Mouse (Mus musculus): ENCODE measurements around the gene Adam12. TPM values are rescaled to one million over a fixed set of nuclear protein-coding genes. Genes with fewer than 3 reads are reported as not detected.
A peak's percentile ranks its signal among the peaks of the same experiment; 100 is the strongest.
"Not testable (repeated sequence)": the region's sequence is repeated elsewhere in the genome, so short reads cannot be mapped to it uniquely, and the experiment has no call there.

Gene Adam12
- total RNA-seq, 2 experiments from 2014 or later, result 4.6 to 6.9 TPM

GRCm38 (mm10) chr7:133909833-133910375 is 322.0 kb downstream of the Adam12 start:
- no peak for DNase-seq
- intact Hi-C loops (cut with DNase I; ENCODE audit: low total_unique reads), result no loop called here

GRCm38 (mm10) chr7:133908966-133909365 is 323.0 kb downstream of the Adam12 start:
- intact Hi-C loops (cut with DNase I; ENCODE audit: low total_unique reads), result no loop called here
- DNase-seq, result no peak

- DNase-seq, result no peak
- intact Hi-C loops (cut with DNase I; ENCODE audit: low total_unique reads), result no loop called here
Observed at GRCm38 (mm10) chr7:133899391-133899790, 332.6 kb downstream of the Adam12 start.

GRCm38 (mm10) chr7:133891796-133892195 is 340.1 kb downstream of the Adam12 start:
- intact Hi-C loops (cut with DNase I; ENCODE audit: low total_unique reads), result no loop called here
- DNase-seq, result no peak

- intact Hi-C loops (cut with DNase I; ENCODE audit: low total_unique reads), result no loop called here
- DNase-seq, result no peak
Observed at GRCm38 (mm10) chr7:133891298-133891697, 340.6 kb downstream of the Adam12 start.

- no peak for DNase-seq
- intact Hi-C loops (cut with DNase I; ENCODE audit: low total_unique reads), result no loop called here
Observed at GRCm38 (mm10) chr7:133889986-133890385, 342.0 kb downstream of the Adam12 start.

- peak; percentile 70 for DNase-seq
- intact Hi-C loops (cut with DNase I; ENCODE audit: low total_unique reads), result no loop called here
Observed at GRCm38 (mm10) chr7:133888926-133889920, 342.7 kb downstream of the Adam12 start.

- DNase-seq; intact Hi-C loops (cut with DNase I; ENCODE audit: low total_unique reads): not testable (repeated sequence)
Observed at GRCm38 (mm10) chr7:133884759-133885431, 347.1 kb downstream of the Adam12 start.

GRCm38 (mm10) chr7:133879761-133880160 is 352.2 kb downstream of the Adam12 start:
- no peak for DNase-seq
- intact Hi-C loops (cut with DNase I; ENCODE audit: low total_unique reads), result no loop called here

- intact Hi-C loops (cut with DNase I; ENCODE audit: low total_unique reads), result no loop called here
- no peak for DNase-seq
Observed at GRCm38 (mm10) chr7:133876646-133877342, 355.2 kb downstream of the Adam12 start.

GRCm38 (mm10) chr7:133876139-133876538 is 355.8 kb downstream of the Adam12 start:
- intact Hi-C loops (cut with DNase I; ENCODE audit: low total_unique reads), result no loop called here

GRCm38 (mm10) chr7:133872701-133873100 is 359.2 kb downstream of the Adam12 start:
- intact Hi-C loops (cut with DNase I; ENCODE audit: low total_unique reads), result no loop called here
- DNase-seq, result no peak

More at GRCm38 (mm10) chr7:133876139-133876538, 355.8 kb downstream of the Adam12 start:
- DNase-seq, result no peak

GRCm38 (mm10) chr7:133870265-133870664 is 361.7 kb downstream of the Adam12 start:
- intact Hi-C loops (cut with DNase I; ENCODE audit: low total_unique reads), result no loop called here

GRCm38 (mm10) chr7:133863684-133864083 is 368.3 kb downstream of the Adam12 start:
- intact Hi-C loops (cut with DNase I; ENCODE audit: low total_unique reads), result no loop called here

More at GRCm38 (mm10) chr7:133870265-133870664, 361.7 kb downstream of the Adam12 start:
- no peak for DNase-seq

GRCm38 (mm10) chr7:133863151-133863550 is 368.8 kb downstream of the Adam12 start:
- intact Hi-C loops (cut with DNase I; ENCODE audit: low total_unique reads), result no loop called here

More at GRCm38 (mm10) chr7:133863684-133864083, 368.3 kb downstream of the Adam12 start:
- no peak for DNase-seq

GRCm38 (mm10) chr7:133862723-133863122 is 369.2 kb downstream of the Adam12 start:
- DNase-seq, result no peak
- intact Hi-C loops (cut with DNase I; ENCODE audit: low total_unique reads), result no loop called here

More at GRCm38 (mm10) chr7:133863151-133863550, 368.8 kb downstream of the Adam12 start:
- no peak for DNase-seq

GRCm38 (mm10) chr7:133862233-133862632 is 369.7 kb downstream of the Adam12 start:
- intact Hi-C loops (cut with DNase I; ENCODE audit: low total_unique reads), result no loop called here
- no peak for DNase-seq

- no peak for DNase-seq
- intact Hi-C loops (cut with DNase I; ENCODE audit: low total_unique reads), result no loop called here
Observed at GRCm38 (mm10) chr7:133859548-133859947, 372.4 kb downstream of the Adam12 start.

- intact Hi-C loops (cut with DNase I; ENCODE audit: low total_unique reads), result no loop called here
- DNase-seq, result no peak
Observed at GRCm38 (mm10) chr7:133858506-133858905, 373.4 kb downstream of the Adam12 start.

Measured in gastrocnemius, postnatal 14 days (tissue).